Mouse (Mus musculus) forelimb bud, embryonic 11.5 days (tissue): ENCODE measurements around the gene Vcam1.
A peak's percentile ranks its signal among the peaks of the same experiment; 100 is the strongest.

Source experiments
- DNase-seq: peaks from one replicate; pipeline ENCODE4 v3.0.0-alpha.2; 2012; ENCODE audit warnings: low read depth, low spot score

Gene Vcam1

DNA sequence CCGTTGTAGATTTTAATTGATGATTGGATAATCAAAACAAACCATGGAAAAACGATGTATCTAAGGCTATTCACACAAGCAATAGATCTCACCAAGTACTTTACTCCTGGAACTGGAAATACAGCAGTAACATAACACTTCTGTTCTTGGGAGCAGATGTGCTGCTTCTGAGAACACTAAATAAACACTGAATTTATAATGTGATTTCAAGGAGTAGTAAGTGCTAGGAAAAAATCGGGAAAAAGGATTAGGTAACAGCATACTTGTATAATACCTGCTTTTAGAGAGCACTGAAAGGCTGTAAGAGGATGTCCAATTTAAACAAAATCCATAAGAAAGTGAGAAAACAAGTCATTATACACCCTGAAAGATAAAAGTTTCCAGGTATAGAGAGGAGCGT is 43.5 kb downstream of the Vcam1 start:
- no peak for DNase-seq

DNA sequence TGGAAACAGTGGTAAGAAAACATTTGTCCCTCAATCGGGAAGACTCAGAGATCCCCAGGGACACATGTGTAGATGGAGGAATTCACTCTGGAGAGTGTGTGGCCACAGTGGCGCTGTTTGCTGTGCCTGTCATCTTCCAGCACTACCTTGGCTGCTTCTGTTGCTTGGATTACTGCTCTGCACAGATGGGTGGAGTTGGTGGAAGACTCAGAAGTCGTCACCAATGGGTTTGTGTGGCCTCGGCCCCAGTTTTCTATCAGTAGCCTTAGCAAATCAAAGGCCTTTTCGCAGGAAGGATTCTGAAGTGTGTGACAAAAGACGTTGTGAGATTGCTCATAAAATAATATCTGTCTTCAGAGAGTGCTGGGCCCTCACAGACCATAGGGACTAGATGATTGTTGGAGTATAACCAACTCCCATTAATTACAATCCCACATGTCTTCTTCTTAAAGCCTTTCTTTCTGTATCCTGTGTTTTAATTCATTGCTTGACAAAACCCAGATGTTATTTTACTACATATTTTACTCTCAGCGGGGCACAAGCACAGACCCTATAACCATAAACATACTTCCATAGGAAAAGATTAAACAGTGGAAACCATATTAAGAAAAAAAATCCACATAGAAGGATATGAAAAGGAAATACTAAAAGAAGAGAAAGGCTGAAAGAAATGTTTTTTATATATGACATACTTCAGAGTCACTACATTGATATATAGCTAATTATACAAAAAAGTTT is 48.4 kb downstream of the Vcam1 start:
- DNase-seq = peak; percentile 9

- no peak for DNase-seq
These were observed 49.2 kb downstream of the Vcam1 start for GRCm38 (mm10) chr3:116080166-116080788.

DNA sequence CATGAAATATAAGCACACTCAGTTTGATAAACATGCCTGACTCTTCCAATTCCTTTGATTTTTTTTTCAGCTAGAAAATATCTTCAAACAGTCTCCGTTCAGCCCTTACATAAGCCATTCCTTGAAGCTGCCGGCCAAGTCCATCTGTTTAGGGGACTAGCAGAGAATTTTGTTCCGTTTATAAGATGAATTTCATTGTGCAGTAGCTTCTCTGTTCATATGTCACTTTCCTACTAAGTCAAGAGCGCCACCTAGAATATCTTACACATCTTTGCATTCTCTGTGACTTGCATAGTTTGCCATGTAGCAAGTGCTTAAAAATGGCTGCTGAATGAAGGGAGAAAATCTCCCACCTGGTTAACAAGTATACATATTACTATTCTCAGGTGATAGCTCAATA is 51.0 kb downstream of the Vcam1 start:
- no peak for DNase-seq

DNA sequence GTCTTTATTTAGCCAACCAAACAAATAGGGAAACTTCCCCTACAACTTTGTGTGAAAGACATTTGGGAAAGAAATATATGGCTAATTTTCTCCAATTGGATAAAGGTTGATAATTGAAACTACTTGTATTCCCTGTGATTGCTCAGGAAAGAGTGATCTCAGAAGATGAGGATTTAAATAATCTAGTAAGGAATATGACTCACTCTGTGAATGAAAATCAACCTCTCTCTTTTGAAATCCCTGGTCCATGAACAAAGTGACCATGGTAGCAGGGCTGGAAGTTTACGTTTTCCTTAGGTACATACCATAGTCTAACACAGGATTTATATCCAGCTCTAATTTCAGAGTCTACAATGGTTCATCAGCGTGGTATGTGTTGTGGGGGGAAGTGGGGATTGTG is 52.7 kb downstream of the Vcam1 start:
- DNase-seq = no peak

DNA sequence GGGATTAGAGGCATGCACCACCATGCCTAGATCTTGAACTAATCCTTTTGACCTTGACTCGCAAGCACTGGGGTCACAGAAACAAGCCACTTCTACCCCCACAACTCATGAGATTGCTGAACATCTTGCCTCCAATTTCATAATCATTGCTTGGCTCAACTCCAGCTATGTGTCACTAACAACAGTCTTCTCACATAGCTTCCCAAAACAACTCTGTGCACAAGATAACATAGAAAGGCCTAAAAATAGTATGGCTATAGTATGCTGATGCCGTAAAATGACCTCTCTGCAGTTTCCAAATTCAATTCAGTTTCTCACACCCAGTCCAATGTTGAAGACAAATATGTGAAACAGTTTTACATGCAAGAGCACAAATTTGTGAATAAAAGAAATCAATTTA is 56.9 kb downstream of the Vcam1 start:
- DNase-seq = no peak

- DNase-seq = no peak
These were observed 67.3 kb downstream of the Vcam1 start for GRCm38 (mm10) chr3:116062141-116062540.

- no peak for DNase-seq
These were observed 69.2 kb downstream of the Vcam1 start for GRCm38 (mm10) chr3:116060320-116060719.
